Mouse (Mus musculus) right cerebral cortex, postnatal 14 days (tissue): ENCODE data around the gene Atp13a2.

Experiments used
- DNase-seq: peaks from one replicate; pipeline ENCODE4 v3.0.0; 2022

Gene Atp13a2

GRCm38 (mm10) chr4:141048810-141049475, 62.3 kb downstream of the Atp13a2 start:
- DNase-seq: no peak

DNA sequence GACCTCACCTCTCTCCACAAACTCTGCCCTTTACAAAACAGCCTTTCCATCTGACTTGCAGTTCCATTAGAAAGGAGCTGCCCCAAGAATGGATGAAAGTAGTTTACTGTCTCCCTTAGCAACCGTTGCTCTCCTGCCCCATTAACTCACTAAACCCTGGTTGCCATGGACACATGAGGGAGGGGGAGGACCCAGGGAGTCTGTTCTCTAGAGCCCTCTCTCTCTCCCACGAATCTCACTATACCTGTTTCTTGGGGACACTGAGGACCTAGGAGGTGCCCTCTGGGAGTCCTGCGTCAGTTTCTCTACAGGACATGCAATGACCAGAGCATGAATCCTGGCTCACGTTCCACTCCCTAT, 62.8 kb downstream of the Atp13a2 start:
- DNase-seq: peak; percentile 55

- DNase-seq: no peak
These were observed 65.8 kb downstream of the Atp13a2 start for GRCm38 (mm10) chr4:141052442-141052841.

DNA sequence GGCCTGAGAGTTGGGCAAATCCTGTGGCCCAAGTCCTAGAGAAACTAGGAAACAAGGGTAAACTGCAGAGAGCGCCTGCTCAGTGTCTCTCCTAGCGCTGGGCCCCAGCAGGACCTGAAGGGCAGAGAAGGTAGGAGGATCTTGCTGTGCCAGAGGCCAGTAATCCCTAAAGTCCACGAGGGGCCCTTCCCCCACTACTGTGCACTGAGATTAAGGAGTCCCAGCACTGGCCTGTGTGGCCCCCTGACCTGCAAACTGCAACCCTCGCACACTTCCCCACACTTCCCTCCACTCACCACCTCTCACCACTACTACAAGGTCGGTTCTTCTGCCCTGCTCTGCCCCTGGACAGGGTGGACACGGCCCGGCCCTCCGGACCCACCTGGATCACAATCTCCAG, 66.5 kb downstream of the Atp13a2 start:
- DNase-seq: no peak

GRCm38 (mm10) chr4:141053568-141054161, 67.0 kb downstream of the Atp13a2 start:
- peak; percentile 80 for DNase-seq
